Mouse (Mus musculus) right cerebral cortex, postnatal 10 days (tissue): ENCODE measurements around the gene Arl8a.
"Not testable (repeated sequence)": the region's sequence is repeated elsewhere in the genome, so short reads cannot be mapped to it uniquely, and the experiment has no call there.

Source experiments
- DNase-seq, 2 experiments: peaks; one replicate each; pipeline ENCODE4 v3.0.0; 2021; ENCODE audit warnings: low spot score in 2 of 2

The Arl8a gene

GRCm38 (mm10) chr1:135146077-135146945 lies at the start of gene Arl8a:
Arl8a (plus strand) TSS chr1:135146824.
- peak; percentile 90 to 92 for DNase-seq

GRCm38 (mm10) chr1:135097441-135097840 lies 49.2 kb upstream of the Arl8a start:
- no peak for DNase-seq

- DNase-seq, result peak; percentile 42 to 57
Observed at GRCm38 (mm10) chr1:135098441-135098840, 48.2 kb upstream of the Arl8a start.

GRCm38 (mm10) chr1:135100400-135100799 lies 46.2 kb upstream of the Arl8a start:
- no peak for DNase-seq

- no peak for DNase-seq
Observed at GRCm38 (mm10) chr1:135105124-135105523, 41.5 kb upstream of the Arl8a start, which contains the start of gene Lgr6. Lgr6 (minus strand) TSS chr1:135105276.

- peak; percentile 60 to 82 for DNase-seq
Observed at GRCm38 (mm10) chr1:135105951-135106350, 40.7 kb upstream of the Arl8a start.

- no peak for DNase-seq
Observed at GRCm38 (mm10) chr1:135108611-135109010, 38.0 kb upstream of the Arl8a start.

- peak; percentile 67 to 80 for DNase-seq
Observed at GRCm38 (mm10) chr1:135110075-135110474, 36.5 kb upstream of the Arl8a start.

- not testable (repeated sequence) for DNase-seq
Observed at GRCm38 (mm10) chr1:135111271-135111670, 35.4 kb upstream of the Arl8a start.

- DNase-seq, result no peak
Observed at GRCm38 (mm10) chr1:135112661-135113060, 34.0 kb upstream of the Arl8a start.

- no peak for DNase-seq
Observed at GRCm38 (mm10) chr1:135124573-135125363, 21.9 kb upstream of the Arl8a start.

GRCm38 (mm10) chr1:135125990-135126389 lies 20.6 kb upstream of the Arl8a start:
- DNase-seq, result peak; percentile 50 to 60

GRCm38 (mm10) chr1:135126443-135127027 lies 20.1 kb upstream of the Arl8a start:
- DNase-seq, result peak in 1 of 2 experiments; percentile 34

GRCm38 (mm10) chr1:135128011-135128441 lies 18.6 kb upstream of the Arl8a start:
- peak in 1 of 2 experiments; percentile 36 for DNase-seq

GRCm38 (mm10) chr1:135128986-135129385 lies 17.6 kb upstream of the Arl8a start:
- no peak for DNase-seq

- DNase-seq, result no peak
Observed at GRCm38 (mm10) chr1:135129543-135130183, 17.0 kb upstream of the Arl8a start.

GRCm38 (mm10) chr1:135130376-135131018 lies 16.1 kb upstream of the Arl8a start:
- no peak for DNase-seq

- DNase-seq, result no peak
Observed at GRCm38 (mm10) chr1:135131034-135131433, 15.6 kb upstream of the Arl8a start.

GRCm38 (mm10) chr1:135131560-135131959 lies 15.1 kb upstream of the Arl8a start:
- DNase-seq, result no peak

- DNase-seq, result peak; percentile 75 to 80
Observed at GRCm38 (mm10) chr1:135132473-135132872, 14.2 kb upstream of the Arl8a start, which contains the start of gene Ptpn7. Ptpn7 (plus strand) TSS chr1:135132700.

GRCm38 (mm10) chr1:135132893-135133369 lies 13.7 kb upstream of the Arl8a start:
- no peak for DNase-seq
